Mouse (Mus musculus) liver, postnatal 0 days (tissue): ENCODE data around the gene Olfml2b.

Experiments used
- CTCF ChIP-seq: sonication (generic); IDR thresholded peaks from 2 replicates; pipeline ENCODE4 v1.5.1; 2016; ENCODE audit warnings: antibody characterized with exemption, low read depth
- EP300 ChIP-seq: IDR thresholded peaks from 2 replicates; pipeline ENCODE4 v1.6.1; 2016; ENCODE audit warnings: antibody characterized with exemption, low read depth, mild to moderate bottlenecking

DNA sequence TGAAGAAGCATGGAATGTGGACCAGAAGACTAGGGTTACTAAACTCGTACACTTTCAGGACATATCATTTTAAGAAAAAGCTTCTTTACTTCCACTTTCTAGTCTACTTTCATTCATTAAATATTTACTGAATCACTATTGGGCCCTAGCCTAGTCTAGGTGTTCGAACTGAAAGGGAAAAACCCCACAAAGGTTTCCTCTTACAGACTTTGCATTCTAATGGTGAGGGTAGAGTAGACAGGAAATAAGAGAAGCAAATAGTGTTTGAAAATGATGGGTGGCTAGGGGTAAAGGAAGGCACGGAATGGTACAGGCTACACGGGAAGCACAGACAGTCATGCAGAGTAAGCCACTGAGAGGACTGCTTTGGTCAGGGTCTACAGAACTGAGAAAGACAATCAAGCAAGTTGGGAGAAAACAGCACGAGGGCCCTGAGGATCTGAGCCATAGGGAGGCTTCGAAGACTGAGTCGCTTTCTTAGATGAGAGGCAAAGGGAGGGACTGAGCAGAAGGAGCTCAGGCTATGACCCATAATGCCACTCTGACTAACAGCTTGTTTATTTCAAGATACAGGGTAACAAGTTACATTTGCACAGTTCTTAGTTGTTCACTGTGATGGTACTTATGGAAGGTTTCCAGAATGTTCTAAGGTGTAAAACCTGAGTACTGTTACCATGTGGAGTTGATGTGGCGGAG lies 85.1 kb downstream of the Olfml2b start:
- TF ChIP-seq CTCF (no peak), EP300 (no peak)
